25 mouse cellular contexts compared by ENCODE assay signal in the genomic region with DNA sequence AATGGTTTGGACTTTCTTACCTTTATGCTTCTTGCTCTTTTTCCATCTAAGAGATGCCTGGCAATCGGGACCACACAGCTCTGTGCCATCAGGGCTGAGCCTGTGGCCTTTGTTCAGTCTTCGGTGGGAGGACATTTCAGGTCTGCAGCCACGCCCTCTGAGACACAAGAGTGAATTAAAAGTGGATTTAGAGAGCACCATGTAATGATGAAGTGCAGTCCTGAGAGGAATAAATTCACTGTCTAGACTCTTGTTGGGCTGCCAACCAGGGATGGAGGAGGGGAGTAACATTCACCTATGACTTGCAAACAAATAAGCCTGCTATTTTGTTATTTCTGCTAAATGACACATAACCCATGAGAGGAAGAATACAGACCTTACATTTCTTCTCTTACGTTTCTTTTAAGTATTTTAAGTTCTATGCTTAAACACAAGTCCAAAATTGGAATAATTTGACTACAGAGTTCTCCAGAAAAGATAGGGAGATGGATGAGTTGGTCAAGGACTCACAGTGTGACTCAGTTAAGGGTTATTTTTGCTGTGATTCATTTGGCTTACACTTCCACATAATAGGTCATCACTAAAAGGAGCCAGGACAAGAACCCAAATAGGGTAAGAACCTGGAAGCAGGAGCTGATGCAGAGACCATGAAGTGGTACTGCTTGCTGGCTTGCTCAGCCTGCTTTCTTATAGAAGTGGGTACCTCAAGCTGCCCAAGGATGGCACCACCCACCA.
DNase-seq lines count a peak whose midpoint lies in the region; ATAC-seq lines count a peak whose summit lies in the region.
"Had no signal": no experiment of that assay in that cellular context is flagged by ENCODE, and none has a peak within 500 bp of the region (broad histone marks: within the 10 kb centered on the region; RNA-seq: fewer than 3 reads in every experiment).

No protein-coding gene starts in this region.

- no peak overlapping the region for H3K4me2 ChIP-seq in midbrain, embryonic 11.5 days
- no peak overlapping the region for H3K4me2 ChIP-seq in midbrain, embryonic 14.5 days (ENCODE audit: low read length)
- H3K4me2 ChIP-seq in intestine, embryonic 16.5 days (ENCODE audit: low read depth, low read length), result no peak overlapping the region
- H3K4me2 ChIP-seq: embryonic facial prominence, embryonic 12.5 days; forebrain, embryonic 13.5 days; heart, embryonic 15.5 days; hindbrain, embryonic 13.5 days had no signal

- H3K27me3 ChIP-seq in midbrain, embryonic 11.5 days (ENCODE audit: control insufficient read depth, insufficient read depth, low read length), result no peaks in the 10 kb centered on the region
- H3K27me3 ChIP-seq in midbrain, embryonic 14.5 days (ENCODE audit: control insufficient read depth, insufficient read depth, low read length), result no peaks in the 10 kb centered on the region
- H3K27me3 ChIP-seq in intestine, embryonic 16.5 days (replicated peaks; ENCODE audit: control insufficient read depth, insufficient read depth, low read length), result no peaks in the 10 kb centered on the region
- H3K27me3 ChIP-seq: embryonic facial prominence, embryonic 12.5 days; forebrain, embryonic 13.5 days; heart, embryonic 15.5 days; Patski had no signal

- H3K36me3 ChIP-seq in midbrain, embryonic 11.5 days (ENCODE audit: control insufficient read depth, insufficient read depth, low read length), result no peaks in the 10 kb centered on the region
- no peaks in the 10 kb centered on the region for H3K36me3 ChIP-seq in midbrain, embryonic 14.5 days (ENCODE audit: control insufficient read depth, insufficient read depth, low read length)
- H3K36me3 ChIP-seq in intestine, embryonic 16.5 days (ENCODE audit: control insufficient read depth, insufficient read depth, low read length), result no peaks in the 10 kb centered on the region
- H3K36me3 ChIP-seq: embryonic facial prominence, embryonic 12.5 days; G1E; heart, embryonic 10.5 days; heart, embryonic 15.5 days; hindbrain, embryonic 13.5 days had no signal

- peak; percentile 62 for DNase-seq in midbrain, embryonic 11.5 days (ENCODE audit: low spot score, missing footprints)
- DNase-seq in midbrain, embryonic 14.5 days, result no peak
- DNase-seq in adrenal gland, adult 8-10 months, result peak; percentile 13
- peak; percentile 28 to 36 for DNase-seq in adrenal gland, postnatal 36 days
- DNase-seq in frontal cortex, postnatal 14 days (ENCODE audit: low spot score in 2 of 2), result no peak
- DNase-seq: cerebellum, adult 11-12 months; cerebellum, adult 9-10 months; cerebellum, postnatal 25 days; forebrain, postnatal 0 days; gastrocnemius, adult 2 months; gastrocnemius, postnatal 36 days; heart, adult 18-20 months; heart, postnatal 14 days; kidney, adult 2 months had no signal

- no peak overlapping the region for H3K27ac ChIP-seq in midbrain, embryonic 11.5 days (ENCODE audit: low read depth, low read length)
- no peak overlapping the region for H3K27ac ChIP-seq in midbrain, embryonic 14.5 days (replicated peaks; ENCODE audit: low read depth, low read length)
- no peak overlapping the region for H3K27ac ChIP-seq in intestine, embryonic 16.5 days (ENCODE audit: low read length)
- H3K27ac ChIP-seq: embryonic facial prominence, embryonic 12.5 days; forebrain, embryonic 13.5 days; gastrocnemius, adult 2 months; heart, embryonic 10.5 days; heart, embryonic 15.5 days; hindbrain, embryonic 13.5 days; hindbrain, postnatal 0 days had no signal

- H3K4me3 ChIP-seq in midbrain, embryonic 11.5 days (ENCODE audit: low read depth, low read length), result no peak overlapping the region
- no peak overlapping the region for H3K4me3 ChIP-seq in midbrain, embryonic 14.5 days (replicated peaks; ENCODE audit: low read depth, low read length)
- H3K4me3 ChIP-seq in intestine, embryonic 16.5 days (ENCODE audit: low read length), result no peak overlapping the region
- H3K4me3 ChIP-seq: embryonic facial prominence, embryonic 12.5 days; forebrain, embryonic 13.5 days; gastrocnemius, adult 2 months; heart, embryonic 10.5 days; heart, embryonic 15.5 days; hindbrain, embryonic 13.5 days had no signal

- 67% methylated on average over 4 of the region's 4 CpGs for WGBS in midbrain, embryonic 11.5 days
- 57% methylated on average over 4 of the region's 4 CpGs for WGBS in midbrain, embryonic 14.5 days
- 75% methylated on average over 4 of the region's 4 CpGs for WGBS in intestine, embryonic 16.5 days

- H3K4me1 ChIP-seq in midbrain, embryonic 11.5 days (ENCODE audit: control insufficient read depth, insufficient read depth, low read length), result no peaks in the 10 kb centered on the region; the same call in 1 of the 2 replicates
- H3K4me1 ChIP-seq in midbrain, embryonic 14.5 days (ENCODE audit: control insufficient read depth, insufficient read depth, low read length), result peaks cover 7% of the 10 kb centered on the region; the same call in 1 of the 2 replicates
- H3K4me1 ChIP-seq in intestine, embryonic 16.5 days (ENCODE audit: control insufficient read depth, insufficient read depth, low read length), result no peaks in the 10 kb centered on the region
- H3K4me1 ChIP-seq: embryonic facial prominence, embryonic 12.5 days; heart, embryonic 10.5 days; heart, embryonic 15.5 days had no signal

- H3K9me3 ChIP-seq in midbrain, embryonic 11.5 days (ENCODE audit: control insufficient read depth, low read length), result no peaks in the 10 kb centered on the region
- H3K9me3 ChIP-seq in midbrain, embryonic 14.5 days (ENCODE audit: control insufficient read depth, low read length), result no peaks in the 10 kb centered on the region
- H3K9me3 ChIP-seq in intestine, embryonic 16.5 days (ENCODE audit: control insufficient read depth, low read length), result no peaks in the 10 kb centered on the region
- H3K9me3 ChIP-seq: embryonic facial prominence, embryonic 12.5 days; forebrain, embryonic 13.5 days; heart, embryonic 10.5 days; heart, embryonic 15.5 days; hindbrain, embryonic 13.5 days had no signal

- H3K9ac ChIP-seq in midbrain, embryonic 11.5 days (ENCODE audit: low read length), result no peak overlapping the region
- H3K9ac ChIP-seq in midbrain, embryonic 14.5 days (replicated peaks; ENCODE audit: low read length), result no peak overlapping the region
- no peak overlapping the region for H3K9ac ChIP-seq in intestine, embryonic 16.5 days (ENCODE audit: low read depth, low read length)
- H3K9ac ChIP-seq: embryonic facial prominence, embryonic 12.5 days; forebrain, embryonic 13.5 days; forebrain, postnatal 0 days; heart, embryonic 15.5 days; hindbrain, embryonic 13.5 days had no signal

- ATAC-seq in midbrain, embryonic 11.5 days (ENCODE audit: low FRiP score), result no peak
- no peak for ATAC-seq in midbrain, embryonic 14.5 days (ENCODE audit: low FRiP score, low TSS enrichment)
- ATAC-seq in intestine, embryonic 16.5 days, result no peak
- no peak for ATAC-seq in CD4-positive, CD25-positive, alpha-beta regulatory T cell, adult 4 months
- ATAC-seq: activated CD4-positive, CD25-positive, alpha-beta regulatory T cell, adult 4 months; forebrain, embryonic 13.5 days; forebrain, postnatal 0 days; hindbrain, postnatal 0 days; Patski had no signal

Comparison
In these comparisons a context has a peak if more than half of its experiments do, and no peak if none do; other contexts are left out.
1. DNase-seq: peak in midbrain, embryonic 11.5 days (single experiment), adrenal gland, adult 8-10 months (single experiment) and adrenal gland, postnatal 36 days (2 of 2); none in midbrain, embryonic 14.5 days (single experiment) and frontal cortex, postnatal 14 days (0 of 2).